Mouse (Mus musculus) stomach, postnatal 0 days (tissue): ENCODE results near the gene Pakap. TPM values are rescaled to one million over a fixed set of nuclear protein-coding genes. Genes with fewer than 3 reads are reported as not detected.

Experiments used
- ATAC-seq: fragments of 200-750 bp; cut with Nextera tagmentation; 2 replicates; pipeline ENCODE4 v1.8.0; 2017; ENCODE audit not compliant: low FRiP score, low TSS enrichment
- DNase-seq: peaks from one replicate; pipeline ENCODE4 v3.0.0-alpha.2; 2016; ENCODE audit warnings: low spot score
- H3K27ac ChIP-seq: fragments of 300-500 bp; sonication (generic); replicated peaks from 2 replicates; pipeline ENCODE4 v1.5.1; 2014; ENCODE audit warnings: mild to moderate bottlenecking, control low read depth
- H3K27me3 ChIP-seq: fragments of 300-500 bp; sonication (generic); 2 replicates; pipeline ENCODE4 v1.6.1; 2014; ENCODE audit warnings: low read length; ENCODE audit not compliant: control insufficient read depth, insufficient read depth
- H3K36me3 ChIP-seq: fragments of 300-500 bp; sonication (generic); 2 replicates; pipeline ENCODE4 v1.6.1; 2014; ENCODE audit warnings: low read length, mixed read lengths; ENCODE audit not compliant: control insufficient read depth, insufficient read depth
- H3K4me1 ChIP-seq: fragments of 300-500 bp; sonication (generic); replicated peaks from 2 replicates; pipeline ENCODE4 v1.6.1; 2014; ENCODE audit warnings: antibody characterized with exemption; ENCODE audit not compliant: control insufficient read depth, insufficient read depth
- H3K4me2 ChIP-seq: fragments of 300-500 bp; sonication (generic); replicated peaks from 2 replicates; pipeline ENCODE4 v1.6.1; 2014; ENCODE audit warnings: low read depth, mild to moderate bottlenecking, control low read depth, moderate library complexity
- H3K4me3 ChIP-seq: fragments of 300-500 bp; sonication (generic); 2 replicates; pipeline ENCODE4 v1.5.1; 2014; ENCODE audit warnings: low read depth, low read length, control low read depth
- H3K9ac ChIP-seq: fragments of 300-500 bp; sonication (generic); 2 replicates; pipeline ENCODE4 v1.6.1; 2014; ENCODE audit warnings: mild to moderate bottlenecking, low read length, control low read depth, mixed read lengths
- H3K9me3 ChIP-seq: fragments of 300-500 bp; sonication (generic); 2 replicates; pipeline ENCODE4 v1.6.1; 2016; ENCODE audit warnings: low read length; ENCODE audit not compliant: control insufficient read depth
- CTCF ChIP-seq: IDR thresholded peaks from 2 replicates; pipeline ENCODE4 v1.5.1; 2016; ENCODE audit warnings: antibody characterized with exemption, low read depth, mild to moderate bottlenecking, moderate library complexity
- EP300 ChIP-seq: optimal IDR thresholded peaks from 2 replicates; pipeline ENCODE3; 2016; ENCODE audit warnings: antibody characterized with exemption
- WGBS: fragments of 180-500 bp; shearing (Covaris S2); extraction: QIAGEN DNeasy Blood & Tissue Kit; methylation state at CpG from one replicate; pipeline ENCODE4 v1.1.7; 2014; 5-methylcytosine and 5-hydroxymethylcytosine counted together
- polyA plus RNA-seq: library from polyadenylated mRNA; unstranded; fragments of >200 nt; fragmentation: Nextera tagmentation; extraction: Ambion mirVana; gene quantifications from 2 replicates; pipeline ENCODE4 v1.2.1, GENCODE M21; 2015

Gene Pakap
- polyA plus RNA-seq, 1 experiment from 2014 or later, result 12.2 TPM

DNA sequence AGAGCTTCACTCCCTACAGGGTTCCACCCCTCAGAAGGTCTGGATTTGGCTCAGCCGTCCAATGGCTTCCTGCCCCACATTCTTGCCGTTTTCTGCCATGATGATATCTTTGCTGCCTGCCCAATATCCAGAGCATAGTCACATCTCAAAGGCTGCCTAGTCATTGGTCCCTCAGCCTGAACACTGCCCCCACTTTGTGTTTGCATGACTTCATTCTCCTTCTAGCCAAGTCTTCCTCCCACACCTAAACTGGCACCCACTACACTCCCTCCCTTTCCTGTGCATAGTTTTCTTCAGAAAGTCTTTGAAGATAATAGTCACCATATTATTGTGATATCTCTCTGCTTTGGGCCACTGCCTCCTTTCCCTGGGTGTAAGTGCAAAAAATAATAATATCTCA is 10.9 kb upstream of the Pakap start:
- no peaks in the 10 kb centered on the region for H3K36me3 ChIP-seq
- H3K27ac ChIP-seq, result no peak overlapping the region
- H3K4me2 ChIP-seq, result no peak overlapping the region
- WGBS, result 76% methylated on average over 2 of the region's 2 CpGs
- TF ChIP-seq EP300, result no peak
- TF ChIP-seq CTCF, result no peak
- no peak overlapping the region for H3K9ac ChIP-seq
- H3K4me1 ChIP-seq, result no peaks in the 10 kb centered on the region
- no peaks in the 10 kb centered on the region for H3K9me3 ChIP-seq
- no peaks in the 10 kb centered on the region for H3K27me3 ChIP-seq
- DNase-seq, result no peak
- no peak for ATAC-seq
- H3K4me3 ChIP-seq, result no peak overlapping the region

DNA sequence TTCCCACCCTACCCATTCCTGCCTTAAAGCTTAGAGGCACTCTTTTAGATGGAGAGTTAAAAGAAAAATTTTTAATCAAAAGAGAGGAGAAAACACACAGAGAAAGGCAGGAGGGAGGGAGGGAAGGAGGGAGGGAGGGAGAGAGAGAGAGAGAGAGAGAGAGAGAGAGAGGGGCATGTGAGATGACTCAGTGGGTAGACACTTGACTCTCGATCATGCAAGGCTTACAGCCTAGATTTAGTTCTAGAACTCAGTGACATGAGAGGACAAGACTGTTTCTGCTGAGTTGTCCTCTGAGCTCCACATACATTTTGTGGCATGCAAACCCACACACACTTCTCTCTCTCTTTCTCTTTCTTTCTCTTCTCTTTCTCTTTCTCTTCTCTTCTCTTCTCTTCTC is 8.5 kb upstream of the Pakap start:
- H3K27ac ChIP-seq, result no peak overlapping the region; the same call in 1 of the 2 replicates

DNA sequence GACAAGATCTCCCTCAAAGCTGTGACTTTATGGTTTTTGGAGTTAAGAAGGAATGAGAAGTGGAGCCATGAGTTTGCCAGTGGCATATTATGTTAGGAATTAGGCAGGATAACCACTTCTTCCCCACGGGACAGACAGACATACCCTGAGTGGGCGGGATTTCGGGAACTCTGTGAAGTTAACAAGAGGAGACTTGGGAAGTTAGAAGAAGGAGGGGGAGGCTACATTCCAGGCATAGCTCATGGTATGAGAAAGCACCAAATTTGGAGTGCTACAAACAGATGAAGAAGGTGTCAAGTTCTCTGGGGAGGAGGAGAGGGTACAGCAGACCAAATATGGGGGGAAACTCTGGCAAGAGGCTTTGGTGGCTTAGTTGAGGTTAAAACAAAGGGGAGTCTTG is 8.0 kb upstream of the Pakap start:
- H3K4me3 ChIP-seq, result no peak overlapping the region
- no peak overlapping the region for H3K4me2 ChIP-seq
- 35% methylated on average over 3 of the region's 3 CpGs for WGBS
- no peaks in the 10 kb centered on the region for H3K27me3 ChIP-seq
- TF ChIP-seq EP300 (no peak), CTCF (no peak)
- no peak overlapping the region for H3K9ac ChIP-seq
- no peaks in the 10 kb centered on the region for H3K4me1 ChIP-seq
- no peaks in the 10 kb centered on the region for H3K36me3 ChIP-seq
- peak; percentile 59; the same call in 1 of the 2 replicates for ATAC-seq
- DNase-seq, result no peak
- H3K27ac ChIP-seq, result peak overlapping the region; percentile 89
- no peaks in the 10 kb centered on the region for H3K9me3 ChIP-seq

More for the DNA sequence above, 8.5 kb upstream of the Pakap start:
- no peak for TF ChIP-seq CTCF
- TF ChIP-seq EP300, result no peak
- no peaks in the 10 kb centered on the region for H3K9me3 ChIP-seq
- no peaks in the 10 kb centered on the region for H3K36me3 ChIP-seq
- DNase-seq, result no peak
- no peaks in the 10 kb centered on the region for H3K27me3 ChIP-seq
- no peak overlapping the region for H3K9ac ChIP-seq
- H3K4me1 ChIP-seq, result no peaks in the 10 kb centered on the region
- H3K4me2 ChIP-seq, result no peak overlapping the region
- 47% methylated on average over 1 of the region's 1 CpGs for WGBS
- no peak overlapping the region for H3K4me3 ChIP-seq
- no peak for ATAC-seq

DNA sequence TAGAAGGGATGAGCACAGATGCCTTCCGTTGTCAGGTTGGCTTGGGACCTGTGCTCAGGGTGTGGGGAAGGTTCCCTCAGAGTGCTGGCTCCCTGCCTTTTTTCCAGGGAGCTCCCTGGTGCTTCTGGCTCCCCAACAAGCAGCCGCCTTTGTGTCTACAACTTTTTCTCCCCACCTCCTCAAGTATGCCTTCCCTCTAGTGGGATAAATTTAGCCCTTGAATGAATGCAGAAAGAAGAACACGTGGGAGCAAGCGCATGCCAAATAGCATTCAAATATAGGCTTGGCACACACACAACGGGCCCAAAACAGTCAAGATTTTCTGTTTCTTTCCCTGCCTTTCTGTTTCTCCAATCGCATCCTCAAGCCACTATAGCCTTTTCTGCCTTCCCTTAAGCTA is 6.9 kb upstream of the Pakap start:
- H3K27me3 ChIP-seq, result no peaks in the 10 kb centered on the region
- WGBS, result 33% methylated on average over 6 of the region's 6 CpGs
- no peaks in the 10 kb centered on the region for H3K9me3 ChIP-seq
- TF ChIP-seq EP300 (no peak), CTCF (peak; percentile 37; the same call in 1 of the 2 replicates)
- H3K27ac ChIP-seq, result peak overlapping the region; percentile 89
- H3K36me3 ChIP-seq, result no peaks in the 10 kb centered on the region
- DNase-seq (peak; percentile 21), ATAC-seq (peak; percentile 49; the same call in 1 of the 2 replicates)
- H3K4me2 ChIP-seq, result no peak overlapping the region
- H3K4me3 ChIP-seq, result no peak overlapping the region
- no peak overlapping the region for H3K9ac ChIP-seq
- no peaks in the 10 kb centered on the region for H3K4me1 ChIP-seq

GRCm38 (mm10) chr4:57565283-57565682 is 2.7 kb upstream of the Pakap start:
- Histone ChIP-seq H3K4me3 (no peak overlapping the region), H3K9ac (no peak overlapping the region), H3K27me3 (no peaks in the 10 kb centered on the region), H3K27ac (no peak overlapping the region), H3K4me1 (no peaks in the 10 kb centered on the region; the same call in 1 of the 2 replicates), H3K36me3 (no peaks in the 10 kb centered on the region), H3K9me3 (no peaks in the 10 kb centered on the region), H3K4me2 (no peak overlapping the region)
- ATAC-seq, result no peak
- TF ChIP-seq EP300 (no peak), CTCF (no peak)
- DNase-seq, result no peak
- 75% methylated on average over 1 of the region's 1 CpGs for WGBS

- ATAC-seq (no peak), DNase-seq (no peak)
- no peak overlapping the region for H3K4me2 ChIP-seq
- TF ChIP-seq CTCF, result peak; percentile 28; the same call in 1 of the 2 replicates
- TF ChIP-seq EP300, result no peak
- no peak overlapping the region for H3K4me3 ChIP-seq
- 53% methylated on average over 2 of the region's 2 CpGs for WGBS
- no peaks in the 10 kb centered on the region; the same call in 1 of the 2 replicates for H3K4me1 ChIP-seq
- H3K9me3 ChIP-seq, result no peaks in the 10 kb centered on the region
- H3K36me3 ChIP-seq, result no peaks in the 10 kb centered on the region
- H3K27ac ChIP-seq, result no peak overlapping the region
- H3K9ac ChIP-seq, result no peak overlapping the region
- H3K27me3 ChIP-seq, result no peaks in the 10 kb centered on the region
Measured at GRCm38 (mm10) chr4:57565811-57566210, 2.2 kb upstream of the Pakap start.
